Mouse (Mus musculus) kidney, adult 10 weeks (tissue): Measurements from ENCODE around the gene Olfr937. TPM values are rescaled to one million over a fixed set of nuclear protein-coding genes. Genes with fewer than 3 reads are reported as not detected.

Experiments used
- polyA plus RNA-seq: library from polyadenylated mRNA; stranded (reverse); fragments of 350-450 nt; fragmentation: Illumina TruSeq; extraction: RNeasy Lipid Tissue Mini Kit (QIAGEN cat#74804); gene quantifications from one replicate; pipeline ENCODE4 v1.2.3, GENCODE M21; 2014; ENCODE audit warnings: low read depth, low replicate concordance

Olfr937 gene
- not detected for polyA plus RNA-seq

DNA sequence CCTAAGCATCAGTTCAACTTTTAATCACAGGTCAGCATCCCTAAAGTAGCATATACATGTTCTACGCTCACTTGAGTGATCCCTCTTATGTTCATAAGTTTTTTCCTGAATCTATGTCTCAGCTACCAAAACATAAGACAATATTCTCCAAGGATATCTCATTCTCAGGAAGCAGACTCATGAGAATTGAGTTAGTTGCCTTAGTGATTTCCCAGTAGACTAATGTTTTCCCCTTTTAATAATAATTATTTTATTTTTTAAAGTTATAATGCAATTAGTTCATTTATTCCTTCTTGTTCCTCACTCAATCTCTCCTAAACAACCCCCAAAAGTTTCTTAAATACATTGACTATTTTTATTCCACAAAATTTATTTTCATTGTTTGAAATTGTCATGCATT, at the start of gene Olfr937:
Gene Olfr937 (minus strand): TSS at position 101 of the 400 bp plus-strand sequence.

DNA sequence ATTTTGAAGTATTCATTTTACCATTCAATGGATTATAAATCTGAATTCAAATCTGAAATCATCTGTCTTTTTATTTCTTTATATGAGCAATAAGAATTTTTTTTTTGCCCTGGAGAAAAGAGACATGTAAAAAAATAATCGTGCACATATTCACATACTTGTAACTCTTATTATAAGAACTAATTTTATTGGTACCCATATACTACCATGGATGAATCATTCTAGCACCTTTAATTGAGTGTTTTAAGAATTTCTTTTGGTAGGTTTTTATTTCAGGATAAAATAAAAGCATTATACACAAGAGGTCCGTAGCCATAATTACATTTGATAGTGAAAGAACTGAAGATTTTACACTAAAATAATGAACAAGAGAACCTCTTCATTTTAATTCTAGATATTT, 14.0 kb upstream of the Olfr937 start, which contains the start of gene Olfr938:
Gene Olfr938 (minus strand): TSS at position 101 of the 400 bp plus-strand sequence.

DNA sequence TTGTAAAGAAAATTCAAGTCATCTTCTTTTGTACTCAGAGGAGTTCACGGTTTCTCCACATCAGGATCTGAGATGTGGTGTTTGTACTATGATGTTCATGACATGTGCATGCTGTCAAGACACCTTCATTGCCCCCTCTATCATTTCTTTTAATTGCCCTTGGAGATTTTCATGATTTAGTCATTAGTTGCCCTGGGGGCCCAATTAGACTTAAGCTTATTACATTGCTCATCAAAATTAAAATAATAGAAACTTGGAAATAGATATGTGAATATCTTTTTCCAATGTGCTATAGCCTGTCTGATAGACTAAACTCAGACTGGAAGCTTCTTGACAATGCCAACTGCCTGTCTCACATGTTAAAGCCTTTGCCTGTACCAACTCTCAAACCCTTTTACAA, 41.5 kb downstream of the Olfr937 start, which contains the start of gene Olfr146:
Gene Olfr146 (minus strand): TSS at position 101 of the 400 bp plus-strand sequence.

Other genes starting within 250 kb of the Olfr937 start
- gene Olfr923, start 238.4 kb downstream of the Olfr937 start, polyA plus RNA-seq = not detected
- gene Olfr924, start 220.5 kb downstream of the Olfr937 start, polyA plus RNA-seq = not detected
- not detected for gene Olfr26, start 209.9 kb downstream of the Olfr937 start, polyA plus RNA-seq
- not detected for gene Olfr926, start 187.8 kb downstream of the Olfr937 start, polyA plus RNA-seq
- not detected for gene Olfr930, start 135.1 kb downstream of the Olfr937 start, polyA plus RNA-seq
- gene Olfr933, start 92.6 kb downstream of the Olfr937 start, polyA plus RNA-seq = not detected
- gene Olfr934, start 76.6 kb downstream of the Olfr937 start, polyA plus RNA-seq = not detected
- gene Olfr935, start 65.3 kb downstream of the Olfr937 start, polyA plus RNA-seq = not detected
- gene Olfr146, start 41.6 kb downstream of the Olfr937 start, polyA plus RNA-seq = not detected
- not detected for gene Olfr938, start 13.9 kb upstream of the Olfr937 start, polyA plus RNA-seq
- not detected for gene Olfr27, start 63.2 kb upstream of the Olfr937 start, polyA plus RNA-seq
- not detected for gene Olfr943, start 101.4 kb upstream of the Olfr937 start, polyA plus RNA-seq
- gene Olfr944, start 137.0 kb upstream of the Olfr937 start, polyA plus RNA-seq = not detected
- not detected for gene Olfr1537, start 185.0 kb upstream of the Olfr937 start, polyA plus RNA-seq
- not detected for gene Olfr945, start 211.9 kb upstream of the Olfr937 start, polyA plus RNA-seq